ENCODE assay signal across 30 mouse cellular contexts in the genomic region with DNA sequence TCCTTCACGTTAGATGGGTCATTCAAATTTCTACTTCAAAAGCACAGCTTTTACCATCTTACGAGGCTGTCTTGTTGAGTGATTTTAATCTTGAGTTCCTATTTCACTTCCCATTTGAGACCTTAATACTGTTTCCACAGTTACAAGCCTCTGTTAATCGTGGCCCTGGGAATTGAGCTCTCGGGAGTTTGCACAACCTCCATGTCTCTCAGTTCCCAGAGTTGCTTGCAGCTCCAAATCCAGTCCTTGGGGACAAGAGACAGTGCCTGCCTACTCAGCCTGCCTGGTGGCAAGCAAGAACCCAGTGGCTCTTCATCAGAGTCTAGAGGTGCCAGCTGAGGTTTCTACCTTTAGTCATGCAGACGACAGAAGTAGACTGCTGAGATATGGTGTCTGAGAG. TPM values are rescaled to one million over a fixed set of nuclear protein-coding genes. Genes with fewer than 3 reads are reported as not detected.
"Had no signal": no experiment of that assay in that cellular context is flagged by ENCODE, and none has a peak within 500 bp of the region (broad histone marks: within the 10 kb centered on the region; RNA-seq: fewer than 3 reads in every experiment).

No protein-coding gene starts in this region.

- H3K4me3 ChIP-seq: layer of hippocampus, adult 2 months; left cerebral cortex, adult 2 months; liver, embryonic 13.5 days; megakaryocyte, embryonic 14.5 days; neural tube, embryonic 12.5 days; neural tube, embryonic 15.5 days; stomach, embryonic 15.5 days had no signal

- DNase-seq: kidney, postnatal 25 days; layer of hippocampus, adult 9-11 months; layer of hippocampus, postnatal 36 days; liver, embryonic 13.5 days; lung, adult 2 months; lung, postnatal 14 days; lung, postnatal 4 days; midbrain, embryonic 14.5 days; retina, postnatal 1 day; right cerebral cortex, postnatal 25 days; spleen, adult 18-20 months; thymus, postnatal 25 days had no signal

- H3K27ac ChIP-seq: kidney, postnatal 0 days; layer of hippocampus, adult 2 months; left cerebral cortex, adult 2 months; liver, embryonic 13.5 days; neural tube, embryonic 12.5 days; neural tube, embryonic 15.5 days; stomach, embryonic 15.5 days had no signal

- H3K36me3 ChIP-seq: liver, embryonic 13.5 days; neural tube, embryonic 12.5 days; neural tube, embryonic 15.5 days; stomach, embryonic 15.5 days had no signal

- H3K9me3 ChIP-seq: liver, embryonic 13.5 days; neural tube, embryonic 12.5 days; stomach, embryonic 15.5 days had no signal

- H3K9ac ChIP-seq: liver, embryonic 13.5 days; neural tube, embryonic 12.5 days; neural tube, embryonic 15.5 days; stomach, embryonic 15.5 days had no signal

- H3K4me1 ChIP-seq: liver, embryonic 13.5 days; megakaryocyte, embryonic 14.5 days; neural tube, embryonic 12.5 days; neural tube, embryonic 15.5 days; stomach, embryonic 15.5 days had no signal

- H3K4me2 ChIP-seq: liver, embryonic 13.5 days; midbrain, embryonic 11.5 days; neural tube, embryonic 12.5 days; neural tube, embryonic 15.5 days; stomach, embryonic 15.5 days had no signal

- H3K27me3 ChIP-seq: liver, embryonic 13.5 days; megakaryocyte, embryonic 14.5 days; neural tube, embryonic 12.5 days; neural tube, embryonic 15.5 days; stomach, embryonic 15.5 days had no signal

RNA-seq across cellular contexts. Expression of a gene that starts 41.0 kb away (rescaled TPM):
- total RNA-seq: layer of hippocampus, adult 2 months; layer of hippocampus, postnatal 36 days; left cerebral cortex, adult 2 months; left cerebral cortex, postnatal 10 days; left cerebral cortex, postnatal 36 days; liver, adult 2 months had no signal
- polyA plus RNA-seq: kidney, embryonic 14.5 days; kidney, postnatal 0 days; large intestine, adult 2 months; limb, embryonic 11.5 days; limb, embryonic 14.5 days; liver, adult 2 months; liver, embryonic 13.5 days; liver, embryonic 16.5 days; lung, adult 2 months; lung, embryonic 16.5 days; midbrain, embryonic 14.5 days; stomach, embryonic 15.5 days; thymus, postnatal 0 days had no signal
